Mouse (Mus musculus) bone marrow, adult 2 months (tissue): Measurements from ENCODE around the gene Grik3.

Experiments
- CTCF ChIP-seq: fragments of 200-500 bp; IDR thresholded peaks from 2 replicates; pipeline ENCODE4 v1.5.1; 2011; ENCODE audit warnings: low read length, control low read depth; ENCODE audit not compliant: control insufficient read depth, insufficient read depth
- POLR2A ChIP-seq: fragments of 200-500 bp; IDR thresholded peaks from 2 replicates; pipeline ENCODE4 v1.6.1; 2011; ENCODE audit warnings: low read depth, mild to moderate bottlenecking, control low read depth, low read length, borderline replicate concordance; ENCODE audit not compliant: control insufficient read depth

DNA sequence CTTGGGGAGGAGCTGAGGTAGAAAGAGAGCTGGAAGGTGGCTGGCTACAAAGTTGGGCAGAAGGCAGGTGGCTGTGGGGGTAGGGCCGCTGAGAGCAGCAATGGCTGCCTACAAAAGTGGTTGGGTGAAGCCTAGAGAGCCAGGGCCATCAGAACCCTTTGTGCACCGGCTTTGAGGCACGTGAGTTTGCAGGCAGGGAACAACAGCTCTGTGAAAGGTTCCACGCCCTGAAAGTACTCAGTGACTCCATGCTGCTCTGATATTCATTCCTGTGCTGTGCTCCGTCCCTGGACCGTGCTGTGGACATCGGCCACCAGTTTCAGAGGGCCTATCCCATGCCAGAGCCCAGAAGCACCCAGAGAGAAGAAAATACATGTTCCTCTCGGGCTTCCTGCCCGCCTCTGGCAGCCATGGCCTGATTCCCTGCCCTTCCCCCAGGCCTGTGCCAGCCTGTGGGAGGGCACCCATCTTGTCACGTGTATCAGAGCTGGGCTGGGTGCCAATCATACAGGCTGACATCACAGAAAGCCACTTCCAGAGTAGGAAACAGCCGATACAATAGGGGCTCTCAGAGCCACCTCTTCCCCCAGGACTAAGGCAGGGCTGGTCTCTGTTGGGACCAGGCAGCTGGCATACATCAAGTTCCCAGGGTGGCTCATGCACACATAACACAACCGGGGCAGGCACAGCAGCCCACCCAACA lies 212.3 kb downstream of the Grik3 start:
- TF ChIP-seq POLR2A = no peak
- TF ChIP-seq CTCF = no peak
